Mouse (Mus musculus): ENCODE data around the gene Arhgap45. TPM values are rescaled to one million over a fixed set of nuclear protein-coding genes. Genes with fewer than 3 reads are reported as not detected.

Arhgap45 gene
- total RNA-seq, 2 experiments from 2014 or later = 1.6 to 1.7 TPM

DNA sequence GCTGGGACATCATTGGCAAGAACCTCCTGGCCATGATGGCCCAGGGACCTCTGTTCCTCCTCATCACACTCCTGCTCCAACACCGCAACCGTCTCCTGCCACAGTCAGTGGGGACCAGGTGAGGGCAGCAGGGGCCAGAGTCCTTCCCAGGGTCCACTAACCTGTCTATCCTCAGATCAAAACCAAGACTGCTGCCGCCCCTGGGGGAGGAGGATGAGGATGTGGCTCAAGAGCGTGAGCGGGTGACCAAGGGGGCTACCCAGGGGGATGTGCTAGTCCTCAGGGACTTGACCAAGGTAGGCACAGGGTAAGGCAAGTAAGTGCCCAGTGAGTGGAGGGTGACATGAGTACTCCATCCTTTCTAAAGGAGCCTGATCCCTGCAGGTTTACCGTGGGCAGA lies 4.7 kb upstream of the Arhgap45 start:
- DNase-seq = no peak
- intact Hi-C loops (cut with DNase I) = no loop called here

DNA sequence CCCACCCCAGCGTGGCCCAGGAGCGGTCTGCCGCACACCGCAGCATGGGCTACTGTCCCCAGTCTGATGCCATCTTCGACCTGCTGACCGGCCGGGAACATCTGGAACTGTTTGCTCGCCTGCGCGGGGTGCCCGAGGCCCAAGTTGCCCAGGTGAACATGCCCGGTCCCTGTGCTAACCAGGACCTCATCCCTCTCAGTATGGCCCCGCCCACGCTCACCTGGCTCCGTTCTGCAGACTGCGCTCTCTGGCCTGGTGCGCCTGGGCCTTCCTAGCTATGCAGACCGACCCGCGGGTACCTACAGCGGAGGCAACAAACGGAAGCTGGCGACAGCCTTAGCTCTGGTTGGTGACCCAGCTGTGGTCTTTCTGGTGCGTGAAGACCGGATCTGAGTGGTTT lies 2.8 kb upstream of the Arhgap45 start:
- intact Hi-C loops (cut with DNase I) = no loop called here
- no peak for DNase-seq

DNA sequence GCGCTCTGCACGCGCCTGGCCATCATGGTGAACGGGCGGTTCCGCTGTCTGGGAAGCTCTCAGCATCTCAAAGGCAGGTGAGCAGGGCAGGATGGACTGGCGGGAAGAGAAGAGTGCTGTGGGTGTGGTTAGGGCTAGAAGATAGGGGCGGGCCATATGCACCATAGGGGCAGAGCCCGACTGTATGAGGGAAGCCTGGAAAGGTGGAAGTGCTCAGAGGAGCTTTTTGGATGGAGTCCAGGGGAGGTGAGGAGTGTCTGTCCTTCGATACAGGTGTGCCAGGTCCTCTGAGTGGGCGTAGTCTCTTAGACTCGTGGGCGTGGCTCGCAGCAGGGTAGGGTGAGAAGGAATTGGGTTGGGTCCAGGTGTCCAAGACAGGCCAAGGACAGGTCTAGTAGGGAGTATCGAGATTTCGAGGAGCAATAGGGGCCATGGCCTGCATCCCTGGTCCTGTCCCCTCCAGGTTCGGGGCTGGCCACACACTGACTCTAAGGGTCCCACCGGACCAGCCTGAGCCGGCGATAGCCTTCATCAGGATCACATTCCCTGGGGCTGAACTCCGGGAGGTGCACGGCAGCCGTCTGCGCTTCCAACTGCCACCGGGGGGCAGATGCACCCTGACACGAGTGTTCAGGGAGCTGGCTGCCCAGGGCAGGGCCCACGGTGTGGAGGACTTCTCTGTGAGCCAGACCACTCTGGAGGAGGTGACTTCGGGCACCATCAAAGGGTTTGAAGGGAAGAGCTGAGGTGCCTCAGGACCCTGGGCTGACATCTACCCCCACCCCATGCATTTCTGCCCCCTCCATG lies 1.8 kb upstream of the Arhgap45 start:
- intact Hi-C loops (cut with DNase I) = no loop called here
- no peak for DNase-seq

- DNase-seq = no peak
- intact Hi-C loops (cut with DNase I) = no loop called here
These were observed 870 bp upstream of the Arhgap45 start for GRCm38 (mm10) chr10:80015583-80015982.

- DNase-seq = no peak
- intact Hi-C loops (cut with DNase I) = no loop called here
These were observed 478 bp downstream of the Arhgap45 start for GRCm38 (mm10) chr10:80016931-80017330.

DNA sequence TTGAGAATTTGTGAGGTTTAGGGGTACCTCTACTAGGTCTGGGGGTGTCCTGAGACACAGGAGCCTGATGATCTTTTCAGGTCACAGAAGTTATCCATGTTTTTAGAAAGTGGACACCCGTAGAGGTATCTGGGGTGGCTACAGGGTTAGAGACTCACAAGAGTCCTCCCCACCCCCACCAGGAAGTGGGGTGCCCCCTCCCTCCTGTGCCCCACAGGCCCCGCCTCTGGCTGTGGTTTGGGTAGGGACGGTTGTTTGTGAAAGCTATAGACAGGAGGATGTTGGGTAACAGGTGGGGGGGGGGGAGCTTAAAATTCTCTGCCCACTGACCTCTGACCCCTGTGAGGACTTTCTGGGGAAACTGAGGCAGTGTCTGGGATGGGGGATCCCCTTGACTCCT lies 908 bp downstream of the Arhgap45 start:
- no peak for DNase-seq
- intact Hi-C loops (cut with DNase I) = no loop called here

DNA sequence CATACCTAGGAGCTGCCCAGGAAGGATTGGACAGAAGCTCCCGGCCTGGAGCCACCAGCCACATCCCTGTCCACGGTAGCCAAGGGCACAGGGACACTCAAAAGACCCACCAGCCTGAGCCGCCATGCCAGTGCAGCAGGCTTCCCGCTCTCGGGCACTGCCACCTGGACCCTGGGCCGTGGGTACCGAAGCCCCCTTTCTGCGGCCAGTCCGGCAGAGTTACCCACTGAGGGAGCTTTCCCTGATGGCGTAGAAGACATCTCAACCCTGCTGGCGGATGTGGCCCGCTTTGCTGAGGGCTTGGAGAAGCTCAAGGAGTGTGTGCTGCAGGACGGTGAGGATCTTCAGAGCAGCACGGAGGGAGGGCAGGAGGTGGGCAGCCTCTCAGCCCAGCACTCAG lies 1.3 kb downstream of the Arhgap45 start:
- DNase-seq = no peak
- intact Hi-C loops (cut with DNase I) = no loop called here

GRCm38 (mm10) chr10:80018739-80019297 lies 2.4 kb downstream of the Arhgap45 start:
- no peak for DNase-seq
- intact Hi-C loops (cut with DNase I) = no loop called here

DNA sequence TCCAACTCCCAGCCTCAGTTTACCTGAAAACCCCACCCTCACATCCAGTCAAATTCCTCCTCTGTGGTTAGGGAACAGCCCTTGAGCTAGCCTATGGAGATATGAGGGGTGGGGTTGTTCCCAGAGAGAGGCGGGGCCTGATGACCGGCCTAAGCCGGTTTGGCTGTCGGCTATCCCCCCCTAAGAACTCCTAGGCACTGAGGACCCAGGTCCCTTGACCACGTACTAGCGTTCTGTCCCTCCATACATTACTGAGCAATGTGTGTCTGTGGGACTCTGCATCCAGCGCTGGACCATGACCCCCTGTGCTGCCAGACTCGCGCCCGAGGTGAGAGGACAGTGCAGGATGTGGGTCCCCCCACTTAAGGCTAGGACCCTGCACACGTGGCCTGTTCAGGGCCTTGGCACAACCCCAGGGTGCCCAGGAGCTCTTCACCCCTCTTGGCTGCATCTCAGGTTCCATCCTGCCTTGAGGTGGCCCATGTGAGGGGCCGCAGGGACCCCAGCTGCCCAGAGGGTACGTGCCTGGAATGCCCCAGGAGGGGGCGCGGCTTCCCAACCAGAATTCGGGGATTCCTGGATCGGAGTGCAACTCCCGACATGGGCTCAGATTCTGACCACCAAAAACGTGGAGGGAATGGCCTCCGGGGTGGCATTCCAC lies 3.1 kb downstream of the Arhgap45 start:
- intact Hi-C loops (cut with DNase I) = no loop called here
- DNase-seq = no peak

- intact Hi-C loops (cut with DNase I) = no loop called here
- no peak for DNase-seq
These were observed 3.7 kb downstream of the Arhgap45 start for GRCm38 (mm10) chr10:80020191-80020590.

- intact Hi-C loops (cut with DNase I) = no loop called here
These were observed 4.3 kb downstream of the Arhgap45 start for GRCm38 (mm10) chr10:80020603-80021319.

GRCm38 (mm10) chr10:80021320-80021641 lies 4.8 kb downstream of the Arhgap45 start:
- DNase-seq = no peak
- intact Hi-C loops (cut with DNase I) = no loop called here

More at GRCm38 (mm10) chr10:80020603-80021319, 4.3 kb downstream of the Arhgap45 start:
- no peak for DNase-seq

DNA sequence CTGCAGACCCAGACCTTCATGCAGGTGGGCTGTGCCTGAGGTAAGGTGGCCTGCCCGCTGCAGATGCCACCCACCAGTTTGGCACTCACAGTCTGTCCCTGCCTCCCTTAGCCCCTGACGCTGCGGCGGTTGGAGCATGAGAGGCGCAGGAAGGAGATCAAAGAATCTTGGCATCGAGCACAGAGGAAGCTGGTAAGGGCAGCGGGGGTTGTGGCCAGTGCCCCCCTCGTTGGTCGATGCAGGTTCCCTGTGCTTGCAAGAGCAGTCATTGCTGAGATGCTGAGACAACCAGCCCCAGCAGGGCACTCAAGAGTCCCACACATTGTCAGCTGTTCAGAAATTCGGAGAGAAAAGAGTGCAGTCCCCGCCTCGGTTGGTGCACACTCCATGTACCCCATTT lies 5.7 kb downstream of the Arhgap45 start:
- intact Hi-C loops (cut with DNase I) = no loop called here
- no peak for DNase-seq

DNA sequence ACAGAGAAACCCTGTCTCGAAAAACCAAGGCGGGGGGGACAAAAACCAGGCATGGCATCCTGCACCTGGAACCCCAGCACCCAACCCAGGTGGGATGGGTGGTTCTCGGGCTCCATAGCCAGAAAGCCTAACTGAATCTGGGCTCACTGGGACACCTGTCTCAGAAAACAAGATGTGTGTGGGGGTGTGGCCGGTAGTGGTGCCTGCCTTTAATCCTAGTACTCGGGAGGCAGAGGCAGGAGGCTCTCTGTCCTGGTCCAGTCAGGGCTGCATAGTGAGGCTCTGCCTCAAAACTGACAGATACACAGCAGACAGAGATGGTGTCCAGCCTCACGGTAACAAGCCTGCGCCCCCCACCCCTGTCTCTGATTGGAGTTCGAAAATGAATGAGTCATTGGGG lies 6.4 kb downstream of the Arhgap45 start:
- DNase-seq = no peak
- intact Hi-C loops (cut with DNase I) = no loop called here

DNA sequence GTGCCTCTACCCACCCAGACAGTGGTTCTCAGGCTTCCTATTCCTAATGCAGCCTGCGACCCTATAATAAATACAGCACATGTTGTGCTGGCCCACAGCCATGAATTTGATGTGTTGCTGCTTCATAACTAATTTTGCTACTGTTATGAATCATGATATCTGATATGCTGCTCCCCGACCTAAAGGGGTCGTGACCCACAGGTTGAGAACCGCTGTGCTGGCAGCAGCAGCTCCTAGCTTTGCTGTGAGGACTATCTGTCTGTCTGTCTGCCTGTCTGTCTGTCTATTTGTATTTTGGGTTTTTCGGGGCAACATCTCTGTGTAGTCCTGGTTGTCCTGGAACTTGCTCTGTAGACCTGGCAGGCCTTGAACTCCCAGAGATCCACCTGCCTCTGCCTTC lies 7.3 kb downstream of the Arhgap45 start:
- intact Hi-C loops (cut with DNase I) = no loop called here
- DNase-seq = no peak

GRCm38 (mm10) chr10:80024229-80025043 lies 8.0 kb downstream of the Arhgap45 start:
- intact Hi-C loops (cut with DNase I) = no loop called here
- DNase-seq = no peak

DNA sequence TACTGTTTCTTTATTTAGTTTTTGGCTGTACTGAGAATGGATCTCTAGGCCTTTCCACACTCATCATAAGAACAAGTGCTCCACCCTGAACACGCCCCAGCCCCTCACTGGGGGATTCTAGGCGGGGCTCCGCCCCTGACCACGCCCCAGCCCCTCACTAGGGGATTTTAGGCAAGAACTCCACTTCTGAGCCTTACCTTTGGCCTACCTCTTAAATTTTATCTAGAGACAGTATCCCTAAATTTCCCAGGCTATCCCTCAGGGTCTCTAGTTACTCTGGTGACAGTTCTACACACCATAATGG lies 8.5 kb downstream of the Arhgap45 start:
- intact Hi-C loops (cut with DNase I) = no loop called here
- DNase-seq = no peak

DNA sequence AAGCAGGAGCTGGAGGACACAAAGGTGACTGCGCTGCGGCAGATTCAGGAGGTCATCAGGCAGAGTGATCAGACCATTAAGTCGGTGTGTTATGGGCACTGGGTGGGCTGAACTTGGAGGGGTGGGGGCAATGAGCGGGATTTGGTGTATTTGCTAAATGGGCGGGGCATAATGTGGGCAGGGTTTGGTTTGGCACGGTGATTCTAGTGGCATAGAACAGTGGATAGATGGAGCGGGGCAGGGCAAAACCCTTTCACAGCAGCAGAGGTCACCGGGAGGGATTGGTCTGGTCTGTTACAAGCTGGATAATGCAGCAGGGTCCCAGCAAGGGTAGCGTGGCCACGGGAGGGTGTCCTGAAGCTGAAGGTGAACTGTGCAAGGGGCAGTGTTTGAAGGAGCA lies 9.0 kb downstream of the Arhgap45 start:
- no peak for DNase-seq
- intact Hi-C loops (cut with DNase I) = no loop called here

DNA sequence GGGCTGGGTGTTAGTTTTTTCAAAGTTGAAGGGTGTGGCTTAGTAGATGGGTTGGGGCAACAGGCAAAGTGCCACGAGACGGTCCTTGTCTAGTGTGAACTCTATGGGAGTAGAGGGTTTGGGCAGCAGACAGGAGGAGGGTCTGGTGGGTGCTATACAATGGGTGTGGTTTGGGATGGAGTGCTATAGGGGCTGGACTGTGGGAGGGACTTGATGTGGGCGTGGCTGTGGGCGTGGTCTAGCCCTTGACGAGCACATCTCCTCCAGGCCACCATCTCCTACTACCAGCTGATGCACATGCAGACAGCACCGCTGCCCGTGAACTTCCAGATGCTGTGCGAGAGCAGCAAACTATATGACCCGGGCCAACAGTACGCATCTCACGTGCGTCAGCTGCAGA lies 9.4 kb downstream of the Arhgap45 start:
- no peak for DNase-seq
- intact Hi-C loops (cut with DNase I) = no loop called here

DNA sequence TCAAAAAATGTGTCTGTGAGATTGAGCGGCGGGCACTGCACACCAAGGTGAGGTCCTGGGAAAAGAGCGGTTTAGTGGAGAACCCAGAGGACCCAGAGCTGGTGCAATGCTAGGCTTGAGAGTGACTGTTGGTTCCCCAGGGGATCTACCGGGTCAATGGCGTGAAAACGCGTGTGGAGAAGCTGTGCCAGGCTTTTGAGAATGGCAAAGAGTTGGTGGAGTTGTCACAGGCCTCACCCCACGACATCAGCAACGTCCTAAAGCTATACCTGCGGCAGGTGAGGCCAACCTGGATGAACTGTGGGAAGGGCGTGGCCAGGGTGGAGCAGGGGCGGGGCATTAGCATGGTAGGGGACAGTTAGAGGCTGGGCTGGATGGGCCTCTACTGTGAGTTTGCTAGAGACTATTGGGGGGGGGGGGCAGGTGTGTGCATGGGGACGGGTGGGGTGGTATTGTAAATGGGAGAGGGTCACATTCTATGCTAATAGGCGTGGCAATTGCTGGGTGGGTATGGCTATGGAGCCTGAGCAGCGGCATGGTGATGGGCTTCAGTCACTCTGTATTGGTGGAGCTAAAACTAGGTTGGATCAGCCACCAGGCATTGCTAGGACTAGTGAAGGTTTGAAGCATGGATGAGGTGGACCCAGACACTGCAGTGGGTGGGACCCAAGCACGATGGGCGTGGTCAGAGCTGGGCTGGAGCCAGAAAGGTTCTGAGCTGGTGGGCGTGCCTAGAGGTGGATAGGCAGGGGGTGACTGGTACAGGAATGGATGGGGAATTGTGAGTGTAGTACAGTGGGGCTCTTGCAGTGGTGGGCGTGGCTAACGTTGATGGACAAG lies 11.4 kb downstream of the Arhgap45 start:
- intact Hi-C loops (cut with DNase I) = no loop called here
- DNase-seq = no peak
